Mouse (Mus musculus) retina, embryonic 14.5 days (tissue): ENCODE results near the gene Rbms1.

Experiments used
- DNase-seq: peaks from one replicate; pipeline ENCODE4 v3.0.0-alpha.2; 2015; ENCODE audit warnings: low spot score

Rbms1 gene

GRCm38 (mm10) chr2:60962671-60963421 lies at the start of gene Rbms1:
Gene Rbms1, minus strand, starts transcription at chr2:60963192.
- peak; percentile 70 for DNase-seq

GRCm38 (mm10) chr2:61012249-61012828 lies 49.3 kb upstream of the Rbms1 start:
- DNase-seq: peak; percentile 36

GRCm38 (mm10) chr2:60986286-60986685 lies 23.3 kb upstream of the Rbms1 start:
- DNase-seq: no peak

GRCm38 (mm10) chr2:60978538-60979313 lies 15.7 kb upstream of the Rbms1 start:
- no peak for DNase-seq

GRCm38 (mm10) chr2:60972189-60972814 lies 9.3 kb upstream of the Rbms1 start:
- DNase-seq: no peak

GRCm38 (mm10) chr2:60963616-60964015 lies 624 bp upstream of the Rbms1 start:
- peak; percentile 47 for DNase-seq

GRCm38 (mm10) chr2:60962001-60962670 lies 856 bp downstream of the Rbms1 start:
- peak; percentile 59 for DNase-seq

GRCm38 (mm10) chr2:60961281-60961680 lies 1.7 kb downstream of the Rbms1 start:
- DNase-seq: no peak

GRCm38 (mm10) chr2:60948241-60948640 lies 14.8 kb downstream of the Rbms1 start:
- DNase-seq: no peak

- no peak for DNase-seq
Observed at GRCm38 (mm10) chr2:60947817-60948216, 15.2 kb downstream of the Rbms1 start.

- no peak for DNase-seq
Observed at GRCm38 (mm10) chr2:60940454-60940961, 22.5 kb downstream of the Rbms1 start.

- DNase-seq: no peak
Observed at GRCm38 (mm10) chr2:60939957-60940356, 23.0 kb downstream of the Rbms1 start.

GRCm38 (mm10) chr2:60936910-60937309 lies 26.1 kb downstream of the Rbms1 start:
- DNase-seq: no peak

- no peak for DNase-seq
Observed at GRCm38 (mm10) chr2:60928948-60929347, 34.0 kb downstream of the Rbms1 start.

GRCm38 (mm10) chr2:60927906-60928775 lies 34.9 kb downstream of the Rbms1 start:
- no peak for DNase-seq

- DNase-seq: no peak
Observed at GRCm38 (mm10) chr2:60925063-60925462, 37.9 kb downstream of the Rbms1 start.

- no peak for DNase-seq
Observed at GRCm38 (mm10) chr2:60923756-60924544, 39.0 kb downstream of the Rbms1 start.

- no peak for DNase-seq
Observed at GRCm38 (mm10) chr2:60923111-60923510, 39.9 kb downstream of the Rbms1 start.

GRCm38 (mm10) chr2:60922351-60922750 lies 40.6 kb downstream of the Rbms1 start:
- no peak for DNase-seq

- no peak for DNase-seq
Observed at GRCm38 (mm10) chr2:60920076-60920475, 42.9 kb downstream of the Rbms1 start.
